Mouse (Mus musculus): Measurements from ENCODE around the gene Spag9. TPM values are rescaled to one million over a fixed set of nuclear protein-coding genes. Genes with fewer than 3 reads are reported as not detected.
A peak's percentile ranks its signal among the peaks of the same experiment; 100 is the strongest.
"Not testable (repeated sequence)": the region's sequence is repeated elsewhere in the genome, so short reads cannot be mapped to it uniquely, and the experiment has no call there.

Spag9 gene
- polyA plus RNA-seq, 1 experiment from 2014 or later, result 96.7 TPM

GRCm38 (mm10) chr11:94032084-94032483, 36.2 kb downstream of the Spag9 start:
- Histone ChIP-seq H3K4me3 (no peak overlapping the region), H3K4me1 (0 out of 2 replicates have a peak, but pooled peaks cover 5% of the 10 kb centered on the region), H3K27ac (replicated peaks) (no peak overlapping the region), H3K9ac (replicated peaks) (no peak overlapping the region), H3K9me3 (no peaks in the 10 kb centered on the region), H3K4me2 (replicated peaks) (no peak overlapping the region), H3K27me3 (no peaks in the 10 kb centered on the region), H3K36me3 (no peaks in the 10 kb centered on the region)
- WGBS, result 90% methylated on average over 4 of the region's 4 CpGs
- no peak for ATAC-seq (replicated peaks)

- H3K4me3 ChIP-seq, result no peak overlapping the region
- H3K4me1 ChIP-seq, result 0 out of 2 replicates have a peak, but pooled peaks cover 5% of the 10 kb centered on the region
- no peak overlapping the region for H3K27ac ChIP-seq (replicated peaks)
- no peaks in the 10 kb centered on the region for H3K27me3 ChIP-seq
- no peak overlapping the region for H3K9ac ChIP-seq (replicated peaks)
- no peak for ATAC-seq (replicated peaks)
- no peaks in the 10 kb centered on the region for H3K9me3 ChIP-seq
- no peaks in the 10 kb centered on the region for H3K36me3 ChIP-seq
- WGBS, result 64% methylated on average over 2 of the region's 2 CpGs
- no peak overlapping the region for H3K4me2 ChIP-seq (replicated peaks)
Observed at GRCm38 (mm10) chr11:94032971-94033370, 37.1 kb downstream of the Spag9 start.

- Histone ChIP-seq H3K4me3 (no peak overlapping the region), H3K36me3 (no peaks in the 10 kb centered on the region), H3K4me2 (replicated peaks) (no peak overlapping the region), H3K4me1 (0 out of 2 replicates have a peak, but pooled peaks cover 8% of the 10 kb centered on the region), H3K27ac (replicated peaks) (peak overlapping the region; percentile 55; the same call in 1 of the 2 replicates), H3K9me3 (no peaks in the 10 kb centered on the region), H3K27me3 (no peaks in the 10 kb centered on the region), H3K9ac (replicated peaks) (no peak overlapping the region)
- no peak for ATAC-seq (replicated peaks)
- WGBS, result 35% methylated on average over 2 of the region's 2 CpGs
Observed at GRCm38 (mm10) chr11:94035974-94036373, 40.1 kb downstream of the Spag9 start.

- ATAC-seq (replicated peaks), result no peak
- Histone ChIP-seq H3K9me3 (no peaks in the 10 kb centered on the region), H3K27ac (replicated peaks) (no peak overlapping the region), H3K36me3 (no peaks in the 10 kb centered on the region), H3K4me3 (no peak overlapping the region), H3K4me2 (replicated peaks) (no peak overlapping the region), H3K4me1 (peaks cover 19% of the 10 kb centered on the region), H3K27me3 (no peaks in the 10 kb centered on the region), H3K9ac (replicated peaks) (no peak overlapping the region)
- WGBS, result 76% methylated on average over 1 of the region's 1 CpGs
Observed at GRCm38 (mm10) chr11:94041475-94041874, 45.6 kb downstream of the Spag9 start.

- H3K4me1 ChIP-seq, result peaks cover 26% of the 10 kb centered on the region
- H3K27ac ChIP-seq (replicated peaks); ATAC-seq (replicated peaks); H3K9me3 ChIP-seq; H3K27me3 ChIP-seq; H3K9ac ChIP-seq (replicated peaks); H3K36me3 ChIP-seq; H3K4me2 ChIP-seq (replicated peaks); H3K4me3 ChIP-seq: not testable (repeated sequence)
- WGBS, result 56% methylated on average over 1 of the region's 1 CpGs
Observed at GRCm38 (mm10) chr11:94042301-94042700, 46.4 kb downstream of the Spag9 start.

- Histone ChIP-seq H3K4me3 (peak overlapping the region; percentile 66), H3K4me1 (peaks cover 37% of the 10 kb centered on the region), H3K27me3 (no peaks in the 10 kb centered on the region), H3K36me3 (peaks cover 10% of the 10 kb centered on the region), H3K9me3 (no peaks in the 10 kb centered on the region), H3K27ac (replicated peaks) (peak overlapping the region; percentile 98), H3K9ac (replicated peaks) (peak overlapping the region; percentile 72), H3K4me2 (replicated peaks) (peak overlapping the region; percentile 73)
- peak; percentile 100 for ATAC-seq (replicated peaks)
- under 1% methylated on average over 22 of the region's 22 CpGs for WGBS
Observed at GRCm38 (mm10) chr11:94043998-94044985, 48.4 kb downstream of the Spag9 start.

- peak overlapping the region; percentile 72 for H3K9ac ChIP-seq (replicated peaks)
- H3K36me3 ChIP-seq, result peaks cover 16% of the 10 kb centered on the region
- no peaks in the 10 kb centered on the region for H3K9me3 ChIP-seq
- H3K4me3 ChIP-seq, result peak overlapping the region; percentile 66
- under 1% methylated on average over 4 of the region's 4 CpGs for WGBS
- peak overlapping the region; percentile 73 for H3K4me2 ChIP-seq (replicated peaks)
- H3K27ac ChIP-seq (replicated peaks), result peak overlapping the region; percentile 98
- peaks cover 42% of the 10 kb centered on the region for H3K4me1 ChIP-seq
- ATAC-seq (replicated peaks), result no peak
- no peaks in the 10 kb centered on the region for H3K27me3 ChIP-seq
Observed at GRCm38 (mm10) chr11:94045016-94045415, 49.1 kb downstream of the Spag9 start.

GRCm38 (mm10) chr11:94047288-94047687, 51.4 kb downstream of the Spag9 start:
- Histone ChIP-seq H3K9me3 (no peaks in the 10 kb centered on the region), H3K36me3 (peaks cover 32% of the 10 kb centered on the region), H3K4me2 (replicated peaks) (peak overlapping the region; percentile 73), H3K27ac (replicated peaks) (peak overlapping the region; percentile 40; the same call in 1 of the 2 replicates), H3K4me3 (peak overlapping the region; percentile 66), H3K9ac (replicated peaks) (peak overlapping the region; percentile 30; the same call in 1 of the 2 replicates), H3K27me3 (no peaks in the 10 kb centered on the region), H3K4me1 (peaks cover 41% of the 10 kb centered on the region)
- 14% methylated on average over 2 of the region's 2 CpGs for WGBS
- no peak for ATAC-seq (replicated peaks)

- Histone ChIP-seq H3K4me2 (replicated peaks) (no peak overlapping the region), H3K36me3 (peaks cover 47% of the 10 kb centered on the region), H3K4me1 (peaks cover 44% of the 10 kb centered on the region), H3K9me3 (no peaks in the 10 kb centered on the region), H3K27ac (replicated peaks) (peak overlapping the region; percentile 59), H3K27me3 (no peaks in the 10 kb centered on the region), H3K4me3 (no peak overlapping the region), H3K9ac (replicated peaks) (no peak overlapping the region)
- ATAC-seq (replicated peaks), result no peak
- 33% methylated on average over 3 of the region's 3 CpGs for whole genome bisulfite sequencing
Observed at GRCm38 (mm10) chr11:94054176-94054575, 58.3 kb downstream of the Spag9 start.

GRCm38 (mm10) chr11:94054901-94055300, 59.0 kb downstream of the Spag9 start:
- Histone ChIP-seq H3K9ac (replicated peaks) (no peak overlapping the region), H3K4me3 (no peak overlapping the region), H3K27ac (replicated peaks) (peak overlapping the region; percentile 59), H3K36me3 (peaks cover 45% of the 10 kb centered on the region), H3K9me3 (no peaks in the 10 kb centered on the region), H3K4me2 (replicated peaks) (no peak overlapping the region), H3K4me1 (peaks cover 40% of the 10 kb centered on the region), H3K27me3 (no peaks in the 10 kb centered on the region)
- ATAC-seq (replicated peaks), result no peak
- WGBS, result 53% methylated on average over 3 of the region's 3 CpGs

GRCm38 (mm10) chr11:94063941-94064340, 68.0 kb downstream of the Spag9 start:
- WGBS, result 93% methylated on average over 5 of the region's 5 CpGs
- H3K4me2 ChIP-seq (replicated peaks), result no peak overlapping the region
- peaks cover 50% of the 10 kb centered on the region for H3K36me3 ChIP-seq

GRCm38 (mm10) chr11:94070455-94070854, 74.6 kb downstream of the Spag9 start:
- Histone ChIP-seq H3K4me2 (replicated peaks) (no peak overlapping the region), H3K4me1 (no peaks in the 10 kb centered on the region), H3K36me3 (peaks cover 71% of the 10 kb centered on the region), H3K27me3 (no peaks in the 10 kb centered on the region), H3K4me3 (no peak overlapping the region), H3K9ac (replicated peaks) (no peak overlapping the region), H3K27ac (replicated peaks) (no peak overlapping the region; the same call in 1 of the 2 replicates), H3K9me3 (no peaks in the 10 kb centered on the region)
- WGBS, result 68% methylated on average over 2 of the region's 2 CpGs
- no peak for ATAC-seq (replicated peaks)

More at GRCm38 (mm10) chr11:94063941-94064340, 68.0 kb downstream of the Spag9 start:
- H3K4me3 ChIP-seq, result no peak overlapping the region
- no peaks in the 10 kb centered on the region for H3K4me1 ChIP-seq
- no peak overlapping the region for H3K27ac ChIP-seq (replicated peaks)
- no peaks in the 10 kb centered on the region for H3K9me3 ChIP-seq
- H3K27me3 ChIP-seq, result no peaks in the 10 kb centered on the region
- no peak overlapping the region for H3K9ac ChIP-seq (replicated peaks)
- no peak for ATAC-seq (replicated peaks)
